Mouse (Mus musculus) left cerebral cortex, postnatal 36 days (tissue): ENCODE results near the gene Tnpo3. TPM values are rescaled to one million over a fixed set of nuclear protein-coding genes. Genes with fewer than 3 reads are reported as not detected.
"Not testable (repeated sequence)": the region's sequence is repeated elsewhere in the genome, so short reads cannot be mapped to it uniquely, and the experiment has no call there.

Experiments used
- DNase-seq, 2 experiments: peaks; one replicate each; pipeline ENCODE4 v3.0.0; 2021 to 2022; ENCODE audit warnings: low spot score in 2 of 2, mixed read lengths in 1 of 2
- intact Hi-C: fragments of 180-260 bp; cut with DNase I; formaldehyde crosslinking; loops from one replicate; pipeline ENCODE4 v1.15.1; 2025
- total RNA-seq, 2 experiments: library from RNA; stranded (reverse); gene quantifications; 2 replicates each; pipeline ENCODE4 v1.2.3; 2021

The Tnpo3 gene
- total RNA-seq, 2 experiments from 2014 or later = 65.3 to 74.8 TPM

GRCm38 (mm10) chr6:29623857-29624256 lies 14.2 kb upstream of the Tnpo3 start:
- DNase-seq = no peak
- intact Hi-C loops = no loop called here

- no peak for DNase-seq
- intact Hi-C loops = no loop called here
Measured at GRCm38 (mm10) chr6:29622273-29622672, 12.6 kb upstream of the Tnpo3 start.

- no peak for DNase-seq
- intact Hi-C loops = no loop called here
Measured at GRCm38 (mm10) chr6:29620840-29621543, 11.3 kb upstream of the Tnpo3 start.

- no peak for DNase-seq
- intact Hi-C loops = no loop called here
Measured at GRCm38 (mm10) chr6:29620176-29620575, 10.5 kb upstream of the Tnpo3 start.

GRCm38 (mm10) chr6:29610020-29610640 lies 443 bp upstream of the Tnpo3 start:
- intact Hi-C loops, DNase-seq: not testable (repeated sequence)

- intact Hi-C loops = no loop called here
Measured at GRCm38 (mm10) chr6:29600188-29600587, 9.5 kb downstream of the Tnpo3 start.

GRCm38 (mm10) chr6:29595656-29596055 lies 14.0 kb downstream of the Tnpo3 start:
- DNase-seq = no peak
- intact Hi-C loops = no loop called here

More at GRCm38 (mm10) chr6:29600188-29600587, 9.5 kb downstream of the Tnpo3 start:
- no peak for DNase-seq

GRCm38 (mm10) chr6:29581202-29581601 lies 28.5 kb downstream of the Tnpo3 start:
- DNase-seq = no peak
- intact Hi-C loops = no loop called here

GRCm38 (mm10) chr6:29580770-29581169 lies 28.9 kb downstream of the Tnpo3 start:
- no peak for DNase-seq
- intact Hi-C loops = no loop called here

- intact Hi-C loops, DNase-seq: not testable (repeated sequence)
Measured at GRCm38 (mm10) chr6:29576388-29576787, 33.3 kb downstream of the Tnpo3 start.

- DNase-seq = no peak
- intact Hi-C loops = no loop called here
Measured at GRCm38 (mm10) chr6:29557112-29557511, 52.6 kb downstream of the Tnpo3 start.

- DNase-seq = no peak
- intact Hi-C loops = no loop called here
Measured at GRCm38 (mm10) chr6:29552526-29552925, 57.2 kb downstream of the Tnpo3 start.

GRCm38 (mm10) chr6:29548086-29548485 lies 61.6 kb downstream of the Tnpo3 start:
- intact Hi-C loops = no loop called here
- DNase-seq = no peak

GRCm38 (mm10) chr6:29547582-29547981 lies 62.1 kb downstream of the Tnpo3 start:
- intact Hi-C loops = no loop called here
- DNase-seq = no peak

- intact Hi-C loops = no loop called here
Measured at GRCm38 (mm10) chr6:29545611-29546010, 64.1 kb downstream of the Tnpo3 start.

GRCm38 (mm10) chr6:29540956-29541355 lies 68.7 kb downstream of the Tnpo3 start:
- no peak for DNase-seq
- intact Hi-C loops = no loop called here

More at GRCm38 (mm10) chr6:29545611-29546010, 64.1 kb downstream of the Tnpo3 start:
- no peak for DNase-seq

- DNase-seq = no peak
- intact Hi-C loops = no loop called here
Measured at GRCm38 (mm10) chr6:29540223-29540622, 69.5 kb downstream of the Tnpo3 start.

- intact Hi-C loops = no loop called here
- no peak for DNase-seq
Measured at GRCm38 (mm10) chr6:29539502-29539901, 70.2 kb downstream of the Tnpo3 start.

- intact Hi-C loops = no loop called here
- DNase-seq = no peak
Measured at GRCm38 (mm10) chr6:29537221-29537620, 72.5 kb downstream of the Tnpo3 start.

- intact Hi-C loops = no loop called here
- DNase-seq = no peak
Measured at GRCm38 (mm10) chr6:29536651-29537193, 73.0 kb downstream of the Tnpo3 start.

GRCm38 (mm10) chr6:29535316-29535715 lies 74.4 kb downstream of the Tnpo3 start:
- intact Hi-C loops = no loop called here
- no peak for DNase-seq
